Mouse (Mus musculus) layer of hippocampus, adult 9-11 months (tissue): ENCODE measurements around the gene Zrsr2.

Experiments
- DNase-seq: peaks from one replicate; pipeline ENCODE4 v3.0.0; 2022

The Zrsr2 gene

GRCm38 (mm10) chrX:163958467-163958875 is at the start of gene Zrsr2:
Zrsr2 (minus strand) TSS chrX:163958661.
- DNase-seq, result peak; percentile 85

GRCm38 (mm10) chrX:164004809-164005208 is 46.3 kb upstream of the Zrsr2 start:
- no peak for DNase-seq

- no peak for DNase-seq
Measured at GRCm38 (mm10) chrX:163999848-164000247, 41.4 kb upstream of the Zrsr2 start.

- DNase-seq, result no peak
Measured at GRCm38 (mm10) chrX:163996754-163997153, 38.3 kb upstream of the Zrsr2 start.

- no peak for DNase-seq
Measured at GRCm38 (mm10) chrX:163987718-163988374, 29.4 kb upstream of the Zrsr2 start.

- DNase-seq, result no peak
Measured at GRCm38 (mm10) chrX:163982129-163982528, 23.7 kb upstream of the Zrsr2 start.

- no peak for DNase-seq
Measured at GRCm38 (mm10) chrX:163981500-163981899, 23.0 kb upstream of the Zrsr2 start.

GRCm38 (mm10) chrX:163981092-163981491 is 22.6 kb upstream of the Zrsr2 start:
- no peak for DNase-seq

GRCm38 (mm10) chrX:163957803-163958466 is 526 bp downstream of the Zrsr2 start:
- DNase-seq, result peak; percentile 63

GRCm38 (mm10) chrX:163957381-163957780 is 1.1 kb downstream of the Zrsr2 start:
- no peak for DNase-seq

GRCm38 (mm10) chrX:163951618-163952017 is 6.8 kb downstream of the Zrsr2 start:
- no peak for DNase-seq

- DNase-seq, result no peak
Measured at GRCm38 (mm10) chrX:163944381-163944780, 14.1 kb downstream of the Zrsr2 start.

- DNase-seq, result peak; percentile 72
Measured at GRCm38 (mm10) chrX:163938587-163938986, 19.9 kb downstream of the Zrsr2 start.

- DNase-seq, result no peak
Measured at GRCm38 (mm10) chrX:163934731-163935130, 23.7 kb downstream of the Zrsr2 start.

GRCm38 (mm10) chrX:163929550-163929949 is 28.9 kb downstream of the Zrsr2 start:
- no peak for DNase-seq

- no peak for DNase-seq
Measured at GRCm38 (mm10) chrX:163912791-163913190, 45.7 kb downstream of the Zrsr2 start.

- peak; percentile 15 for DNase-seq
Measured at GRCm38 (mm10) chrX:163909381-163909780, 49.1 kb downstream of the Zrsr2 start.

GRCm38 (mm10) chrX:163908337-163909250 is 49.9 kb downstream of the Zrsr2 start, which contains the start of gene Ap1s2:
Ap1s2 (plus strand) TSS chrX:163909017.
- DNase-seq, result peak; percentile 97

GRCm38 (mm10) chrX:163908003-163908336 is 50.5 kb downstream of the Zrsr2 start:
- DNase-seq, result no peak

GRCm38 (mm10) chrX:163906861-163907260 is 51.6 kb downstream of the Zrsr2 start:
- peak; percentile 3 for DNase-seq

GRCm38 (mm10) chrX:163899431-163900020 is 58.9 kb downstream of the Zrsr2 start:
- DNase-seq, result no peak

- DNase-seq, result no peak
Measured at GRCm38 (mm10) chrX:163897354-163897753, 61.1 kb downstream of the Zrsr2 start.

GRCm38 (mm10) chrX:163885539-163885981 is 72.9 kb downstream of the Zrsr2 start:
- no peak for DNase-seq
